Mouse (Mus musculus): Measurements from ENCODE around the gene Sde2.

GRCm38 (mm10) chr1:180870122-180870650, 19.3 kb downstream of the Sde2 start:
- TF ChIP-seq GATA1 (IDR thresholded peaks at IDR 0.05; ENCODE audit: borderline replicate concordance, low read length): no peak
- no peak for TF ChIP-seq FLI1 (IDR thresholded peaks at IDR 0.05; ENCODE audit: low read length)

All from megakaryocyte, embryonic 14.5 days (primary cell).